Comparison of ENCODE assay signal across 10 mouse cellular contexts in the genomic region with DNA sequence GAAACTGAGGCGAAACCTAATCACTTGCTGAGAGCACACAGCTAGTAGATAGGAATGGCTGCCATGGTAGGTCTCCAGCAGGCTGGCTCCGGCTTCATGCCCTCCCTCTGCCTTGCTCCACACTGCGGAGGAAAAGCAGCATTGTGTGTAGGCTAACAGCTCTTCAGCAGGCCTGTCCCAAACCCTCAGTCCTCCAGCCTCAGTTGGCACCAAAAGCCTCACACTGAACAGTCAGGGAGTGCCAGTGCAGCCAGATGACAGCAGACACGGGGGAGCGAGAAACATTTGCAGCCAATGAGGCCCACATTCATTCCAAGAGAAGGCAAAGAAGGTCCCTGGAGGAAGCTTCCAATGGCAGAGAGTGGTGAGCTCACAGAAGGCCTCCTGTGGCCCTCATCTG.
DNase-seq lines count a peak whose midpoint lies in the region; ATAC-seq and TF ChIP-seq lines count a peak whose summit lies in the region.
"Had no signal": no experiment of that assay in that cellular context is flagged by ENCODE, and none has a peak within 500 bp of the region (broad histone marks: within the 10 kb centered on the region; RNA-seq: fewer than 3 reads in every experiment).

No protein-coding gene starts in this region.

- 0 out of 2 replicates have a peak, but pooled peaks cover 9% of the 10 kb centered on the region for H3K36me3 ChIP-seq in heart, postnatal 0 days (replicated peaks; ENCODE audit: control insufficient read depth, insufficient read depth, low read length)
- peaks cover 4% of the 10 kb centered on the region; the same call in 1 of the 2 replicates for H3K36me3 ChIP-seq in lung, postnatal 0 days (ENCODE audit: insufficient read depth, low read length)
- no peaks in the 10 kb centered on the region for H3K36me3 ChIP-seq in stomach, postnatal 0 days (ENCODE audit: control insufficient read depth, insufficient read depth, low read length)
- no peaks in the 10 kb centered on the region for H3K36me3 ChIP-seq in midbrain, embryonic 11.5 days (ENCODE audit: control insufficient read depth, insufficient read depth, low read length)
- H3K36me3 ChIP-seq: midbrain, embryonic 13.5 days had no signal

- WGBS in heart, postnatal 0 days, result 72% methylated on average over 5 of the region's 5 CpGs
- WGBS in lung, postnatal 0 days, result 71% methylated on average over 5 of the region's 5 CpGs
- 84% methylated on average over 5 of the region's 5 CpGs for WGBS in stomach, postnatal 0 days
- 85% methylated on average over 5 of the region's 5 CpGs for WGBS in midbrain, embryonic 11.5 days

- H3K9ac ChIP-seq in heart, postnatal 0 days (replicated peaks; ENCODE audit: low read depth, low read length), result 0 out of 2 replicates have a peak overlapping the region, but pooled peaks have one; percentile 11
- 0 out of 2 replicates have a peak overlapping the region, but pooled peaks have one; percentile 2 for H3K9ac ChIP-seq in lung, postnatal 0 days (replicated peaks; ENCODE audit: low read depth)
- H3K9ac ChIP-seq in stomach, postnatal 0 days (ENCODE audit: low read length), result 0 out of 2 replicates have a peak overlapping the region, but pooled peaks have one; percentile 27
- no peak overlapping the region for H3K9ac ChIP-seq in midbrain, embryonic 11.5 days (ENCODE audit: low read length)
- H3K9ac ChIP-seq: midbrain, embryonic 13.5 days had no signal

- no peak for TF ChIP-seq EP300 in heart, postnatal 0 days (IDR thresholded peaks at IDR 0.05; ENCODE audit: low read depth)
- TF ChIP-seq EP300 in lung, postnatal 0 days (IDR thresholded peaks at IDR 0.05), result no peak
- no peak for TF ChIP-seq EP300 in stomach, postnatal 0 days (optimal IDR thresholded peaks at IDR 0.05)

- no peaks in the 10 kb centered on the region for H3K9me3 ChIP-seq in heart, postnatal 0 days (replicated peaks; ENCODE audit: control insufficient read depth, low read length)
- H3K9me3 ChIP-seq in lung, postnatal 0 days (ENCODE audit: low read length), result no peaks in the 10 kb centered on the region
- H3K9me3 ChIP-seq in stomach, postnatal 0 days (ENCODE audit: control insufficient read depth, low read length), result no peaks in the 10 kb centered on the region
- H3K9me3 ChIP-seq in midbrain, embryonic 11.5 days (ENCODE audit: control insufficient read depth, low read length), result no peaks in the 10 kb centered on the region
- H3K9me3 ChIP-seq: midbrain, embryonic 13.5 days had no signal

- peaks cover 91% of the 10 kb centered on the region for H3K4me1 ChIP-seq in heart, postnatal 0 days (ENCODE audit: control insufficient read depth, insufficient read depth)
- H3K4me1 ChIP-seq in lung, postnatal 0 days (ENCODE audit: insufficient read depth, low read depth, low read length), result peaks cover 68% of the 10 kb centered on the region
- peaks cover 19% of the 10 kb centered on the region for H3K4me1 ChIP-seq in stomach, postnatal 0 days (replicated peaks; ENCODE audit: control insufficient read depth, insufficient read depth)
- peaks cover 8% of the 10 kb centered on the region for H3K4me1 ChIP-seq in midbrain, embryonic 11.5 days (ENCODE audit: control insufficient read depth, insufficient read depth, low read length)

- no peak overlapping the region for H3K4me3 ChIP-seq in heart, postnatal 0 days (ENCODE audit: low read depth, low read length)
- H3K4me3 ChIP-seq in lung, postnatal 0 days (ENCODE audit: low read depth, low read length), result no peak overlapping the region
- H3K4me3 ChIP-seq in stomach, postnatal 0 days (ENCODE audit: low read depth, low read length), result no peak overlapping the region
- H3K4me3 ChIP-seq in midbrain, embryonic 11.5 days (ENCODE audit: low read depth, low read length), result no peak overlapping the region
- H3K4me3 ChIP-seq: midbrain, embryonic 13.5 days had no signal

- no peaks in the 10 kb centered on the region for H3K27me3 ChIP-seq in heart, postnatal 0 days (ENCODE audit: control insufficient read depth, insufficient read depth, low read length)
- no peaks in the 10 kb centered on the region for H3K27me3 ChIP-seq in lung, postnatal 0 days (replicated peaks; ENCODE audit: insufficient read depth, low read length)
- H3K27me3 ChIP-seq in stomach, postnatal 0 days (ENCODE audit: control insufficient read depth, insufficient read depth, low read length), result no peaks in the 10 kb centered on the region
- H3K27me3 ChIP-seq in midbrain, embryonic 11.5 days (ENCODE audit: control insufficient read depth, insufficient read depth, low read length), result peaks cover 12% of the 10 kb centered on the region

- peak overlapping the region; percentile 94 for H3K27ac ChIP-seq in heart, postnatal 0 days (ENCODE audit: low read depth)
- peak overlapping the region; percentile 97 for H3K27ac ChIP-seq in lung, postnatal 0 days (ENCODE audit: low read length)
- H3K27ac ChIP-seq in stomach, postnatal 0 days (replicated peaks), result peak overlapping the region; percentile 56
- no peak overlapping the region for H3K27ac ChIP-seq in midbrain, embryonic 11.5 days (ENCODE audit: low read depth, low read length)
- H3K27ac ChIP-seq: midbrain, embryonic 13.5 days had no signal

- no peak for ATAC-seq in heart, postnatal 0 days (ENCODE audit: insufficient read depth, low read depth)
- no peak for ATAC-seq in lung, postnatal 0 days
- no peak for ATAC-seq in stomach, postnatal 0 days (ENCODE audit: low FRiP score, low TSS enrichment)
- no peak for ATAC-seq in midbrain, embryonic 11.5 days (ENCODE audit: low FRiP score)
- ATAC-seq: midbrain, embryonic 13.5 days had no signal

- no peak for TF ChIP-seq CTCF in heart, postnatal 0 days (IDR thresholded peaks at IDR 0.05; ENCODE audit: low read depth)
- TF ChIP-seq CTCF in lung, postnatal 0 days (IDR thresholded peaks at IDR 0.05), result no peak
- TF ChIP-seq CTCF in stomach, postnatal 0 days (IDR thresholded peaks at IDR 0.05; ENCODE audit: low read depth), result no peak

- intact Hi-C loops in heart, postnatal 25 days (cut with DNase I), result no loop called here

- DNase-seq in adrenal gland, postnatal 10 days, result peak; percentile 55
- DNase-seq in adrenal gland, postnatal 25 days, result no peak
- no peak for DNase-seq in heart, postnatal 0 days (ENCODE audit: low spot score)
- no peak for DNase-seq in heart, postnatal 25 days (ENCODE audit: low spot score)
- DNase-seq in lung, postnatal 0 days (ENCODE audit: low spot score), result no peak
- no peak for DNase-seq in lung, postnatal 25 days (ENCODE audit: low spot score)
- DNase-seq in stomach, postnatal 0 days (ENCODE audit: low spot score), result no peak
- no peak for DNase-seq in midbrain, embryonic 11.5 days (ENCODE audit: low spot score, missing footprints)

- peak overlapping the region; percentile 74 for H3K4me2 ChIP-seq in heart, postnatal 0 days (ENCODE audit: low read depth, low read length)
- H3K4me2 ChIP-seq in lung, postnatal 0 days (replicated peaks; ENCODE audit: low read depth, low read length), result peak overlapping the region; percentile 81; the same call in 1 of the 2 replicates
- 0 out of 2 replicates have a peak overlapping the region, but pooled peaks have one; percentile 3 for H3K4me2 ChIP-seq in stomach, postnatal 0 days (replicated peaks; ENCODE audit: low read depth)
- H3K4me2 ChIP-seq in midbrain, embryonic 11.5 days, result no peak overlapping the region
- H3K4me2 ChIP-seq: liver, embryonic 11.5 days; midbrain, embryonic 13.5 days had no signal
